Mouse (Mus musculus): Measurements from ENCODE around the gene C1qtnf1.

C1qtnf1 gene

GRCm38 (mm10) chr11:118411271-118411670 is 16.7 kb upstream of the C1qtnf1 start:
- DNase-seq, result no peak

GRCm38 (mm10) chr11:118412601-118413000 is 15.4 kb upstream of the C1qtnf1 start:
- DNase-seq, result no peak

- DNase-seq, result no peak
Measured at GRCm38 (mm10) chr11:118413055-118413454, 14.9 kb upstream of the C1qtnf1 start.

GRCm38 (mm10) chr11:118414270-118414669 is 13.7 kb upstream of the C1qtnf1 start:
- DNase-seq, result no peak

GRCm38 (mm10) chr11:118415630-118416029 is 12.4 kb upstream of the C1qtnf1 start:
- no peak for DNase-seq

GRCm38 (mm10) chr11:118416046-118416445 is 12.0 kb upstream of the C1qtnf1 start:
- no peak for DNase-seq

- no peak for DNase-seq
Measured at GRCm38 (mm10) chr11:118417496-118417895, 10.5 kb upstream of the C1qtnf1 start.

- DNase-seq, result no peak
Measured at GRCm38 (mm10) chr11:118418442-118418833, 9.6 kb upstream of the C1qtnf1 start.

GRCm38 (mm10) chr11:118418834-118419504 is 9.0 kb upstream of the C1qtnf1 start, which contains the start of gene Cant1:
Gene Cant1, minus strand, starts transcription at chr11:118419086.
- DNase-seq, result peak; percentile 97

- no peak for DNase-seq
Measured at GRCm38 (mm10) chr11:118420261-118420660, 7.7 kb upstream of the C1qtnf1 start.

GRCm38 (mm10) chr11:118423266-118423971 is 4.6 kb upstream of the C1qtnf1 start:
- peak; percentile 86 for DNase-seq

- DNase-seq, result no peak
Measured at GRCm38 (mm10) chr11:118424621-118425335, 3.2 kb upstream of the C1qtnf1 start.

- DNase-seq, result no peak
Measured at GRCm38 (mm10) chr11:118426765-118427164, 1.2 kb upstream of the C1qtnf1 start.

GRCm38 (mm10) chr11:118427266-118427779 is 680 bp upstream of the C1qtnf1 start:
- no peak for DNase-seq

- DNase-seq, result no peak
Measured at GRCm38 (mm10) chr11:118428460-118428868, 461 bp downstream of the C1qtnf1 start.

GRCm38 (mm10) chr11:118428944-118429709 is 1.1 kb downstream of the C1qtnf1 start:
- no peak for DNase-seq

- no peak for DNase-seq
Measured at GRCm38 (mm10) chr11:118430291-118430885, 2.4 kb downstream of the C1qtnf1 start.

- no peak for DNase-seq
Measured at GRCm38 (mm10) chr11:118431100-118431948, 3.3 kb downstream of the C1qtnf1 start.

GRCm38 (mm10) chr11:118433398-118433868 is 5.4 kb downstream of the C1qtnf1 start:
- DNase-seq, result no peak

GRCm38 (mm10) chr11:118434093-118434492 is 6.1 kb downstream of the C1qtnf1 start:
- DNase-seq, result no peak

- peak; percentile 59 for DNase-seq
Measured at GRCm38 (mm10) chr11:118436471-118436935, 8.5 kb downstream of the C1qtnf1 start.
